Mouse (Mus musculus) adrenal gland, adult (tissue): ENCODE measurements at regions not wholly inside any gene's neighbourhood (a gene's known extent, or its start where the extent isn't known, plus 50 kb on each side); places are given as distances from the start of the nearest gene placed in this dataset.
A peak's percentile ranks its signal among the peaks of the same experiment; 100 is the strongest.
"Not testable (repeated sequence)": the region's sequence is repeated elsewhere in the genome, so short reads cannot be mapped to it uniquely, and the experiment has no call there.

Experiments used
- DNase-seq, 2 experiments: peaks; one replicate each; pipeline ENCODE4 v3.0.0; 2022 to 2023; ENCODE audit warnings: low spot score in 1 of 2; ENCODE audit not compliant: inconsistent age in 2 of 2

- no peak for DNase-seq
Observed at GRCm38 (mm10) chr11:9932360-9933265, 740.9 kb downstream of the Abca13 start.

- no peak for DNase-seq
Observed at GRCm38 (mm10) chr11:9962696-9963202, 771.0 kb downstream of the Abca13 start.

GRCm38 (mm10) chr11:9982974-9983373 is 791.2 kb downstream of the Abca13 start:
- no peak for DNase-seq

GRCm38 (mm10) chr11:9994601-9995166 is 802.9 kb downstream of the Abca13 start:
- no peak for DNase-seq

GRCm38 (mm10) chr11:9995356-9995755 is 803.6 kb downstream of the Abca13 start:
- no peak for DNase-seq

GRCm38 (mm10) chr11:9997532-9998138 is 805.9 kb downstream of the Abca13 start:
- peak; percentile 23 to 85 for DNase-seq

- DNase-seq: no peak
Observed at GRCm38 (mm10) chr11:10002170-10002569, 810.4 kb downstream of the Abca13 start.

DNA sequence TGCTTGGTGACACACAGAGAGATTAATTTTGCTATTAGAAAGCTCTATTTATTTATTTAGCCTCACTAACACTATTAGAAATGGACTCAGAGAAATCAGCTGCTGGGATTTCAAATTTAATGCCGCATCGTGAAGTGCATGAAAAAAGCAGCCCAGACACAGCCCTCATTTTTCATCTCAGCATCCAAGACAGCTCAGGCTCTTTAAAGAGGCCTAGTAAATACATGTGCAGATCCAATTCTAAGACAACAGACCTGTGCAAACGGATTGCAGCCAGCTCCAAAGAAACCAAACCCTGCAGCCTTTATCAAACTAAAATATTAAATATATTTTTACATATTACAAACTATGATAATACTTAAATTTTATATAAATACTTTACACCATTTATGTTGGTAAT is 815.1 kb downstream of the Abca13 start:
- no peak for DNase-seq

- no peak for DNase-seq
Observed at GRCm38 (mm10) chr11:10046593-10046992, 854.9 kb downstream of the Abca13 start.

DNA sequence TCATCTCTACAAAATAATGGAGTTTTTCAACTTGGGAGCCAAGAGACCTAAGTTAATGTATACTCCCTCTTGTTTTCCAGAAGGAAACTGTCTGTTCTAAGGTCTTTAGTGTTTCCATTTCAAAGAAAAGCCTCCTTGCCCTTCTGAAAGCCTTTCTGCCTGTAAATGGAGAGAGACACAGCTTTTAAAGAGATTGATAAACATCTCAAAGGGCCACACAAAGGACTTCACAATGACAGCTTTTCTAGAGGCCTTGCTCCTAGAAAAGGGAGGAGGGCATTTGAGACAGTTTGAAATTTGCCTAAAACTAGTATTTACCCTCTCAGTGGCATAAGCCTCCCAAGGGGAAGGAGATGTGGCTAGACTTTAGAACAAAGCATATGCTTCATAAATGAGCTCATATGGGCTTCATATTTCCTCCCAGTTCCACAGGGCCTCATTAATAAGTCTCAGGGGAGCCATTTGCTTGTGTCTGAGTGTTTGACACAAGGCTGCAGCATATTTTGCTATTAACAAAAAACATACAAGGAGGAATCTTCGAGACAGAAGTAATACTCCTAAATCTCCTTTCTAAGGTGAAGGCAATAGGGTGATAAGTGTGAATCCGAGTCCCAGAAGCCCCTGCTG is 860.0 kb downstream of the Abca13 start:
- no peak for DNase-seq

DNA sequence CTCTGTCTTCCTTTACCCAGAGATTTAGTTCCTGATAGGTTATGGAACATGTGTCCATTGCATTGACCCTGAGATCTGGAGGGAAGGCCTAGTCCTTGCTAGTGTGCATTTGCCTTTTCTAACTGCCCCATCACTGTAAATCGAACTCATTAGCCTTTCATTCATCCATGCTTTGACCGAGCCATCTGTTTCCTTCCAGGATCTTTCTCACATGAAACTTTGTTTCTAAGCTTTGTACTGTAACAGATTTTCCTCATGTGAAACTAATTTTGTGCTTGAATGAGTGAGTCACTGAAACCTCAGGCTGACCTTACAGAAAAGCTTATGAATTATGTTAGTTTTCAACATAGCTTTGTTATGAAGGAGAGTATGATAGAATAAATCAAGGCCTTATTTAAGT is 880.1 kb downstream of the Abca13 start:
- peak in 1 of 2 experiments; percentile 57 for DNase-seq

DNA sequence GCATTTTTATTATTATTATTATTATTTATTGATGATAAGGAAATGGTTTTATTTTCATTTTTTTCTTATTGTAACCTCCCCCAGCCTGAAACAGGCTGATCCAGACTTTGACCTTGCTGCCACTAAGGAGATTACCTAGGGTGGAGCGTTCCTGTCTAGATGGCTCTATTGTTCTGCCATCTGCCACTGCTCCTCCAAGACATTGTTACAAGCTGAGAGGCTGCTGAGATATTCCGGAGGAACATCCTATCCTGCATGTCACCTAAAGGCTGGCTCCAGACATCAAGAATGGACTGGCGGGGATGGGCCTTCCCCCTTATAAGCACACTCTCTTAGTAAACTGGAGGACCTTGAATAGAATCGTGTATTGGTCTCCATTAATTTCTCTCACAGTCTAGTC is 896.2 kb downstream of the Abca13 start:
- DNase-seq: no peak

DNA sequence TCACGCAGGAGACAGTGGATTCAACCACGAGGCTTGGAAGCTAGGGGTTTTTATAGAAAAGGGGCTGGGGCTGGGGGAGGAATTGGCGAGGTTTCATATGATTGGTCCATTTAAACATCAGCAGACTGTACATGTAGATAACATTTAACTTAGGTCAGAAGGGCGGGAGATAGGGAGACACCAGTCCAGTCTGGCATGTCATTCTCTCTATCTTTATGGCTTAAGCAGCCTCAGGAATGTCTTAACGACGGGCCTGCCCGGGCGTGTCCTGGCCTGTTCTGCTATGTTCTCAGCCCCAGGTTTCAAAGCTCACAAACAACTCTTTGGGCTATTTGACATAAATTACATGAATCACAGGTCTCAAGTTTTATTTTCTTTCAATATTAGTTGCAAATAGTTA is 910.6 kb downstream of the Abca13 start:
- not testable (repeated sequence) for DNase-seq

GRCm38 (mm10) chr11:10105077-10105476 is 913.3 kb downstream of the Abca13 start:
- DNase-seq: no peak

DNA sequence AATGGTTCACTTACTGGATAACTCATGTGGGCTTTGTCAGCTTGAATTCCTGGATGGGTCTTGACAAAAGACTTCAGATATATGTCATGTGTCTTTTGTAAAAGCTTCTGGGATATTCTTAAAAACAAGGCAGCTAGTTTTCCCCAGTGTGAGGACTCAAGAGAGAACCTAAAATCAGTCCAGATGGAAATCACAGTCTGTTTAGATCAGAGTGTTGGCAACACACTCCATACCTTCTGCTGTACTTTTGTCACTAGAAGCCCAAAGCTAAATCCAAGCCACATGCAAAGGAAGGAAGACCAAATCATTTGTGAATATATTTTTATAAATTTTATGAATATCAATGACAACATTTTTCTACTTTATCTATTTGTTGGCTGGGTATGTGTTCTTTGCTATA is 950.4 kb downstream of the Abca13 start:
- DNase-seq: no peak

DNA sequence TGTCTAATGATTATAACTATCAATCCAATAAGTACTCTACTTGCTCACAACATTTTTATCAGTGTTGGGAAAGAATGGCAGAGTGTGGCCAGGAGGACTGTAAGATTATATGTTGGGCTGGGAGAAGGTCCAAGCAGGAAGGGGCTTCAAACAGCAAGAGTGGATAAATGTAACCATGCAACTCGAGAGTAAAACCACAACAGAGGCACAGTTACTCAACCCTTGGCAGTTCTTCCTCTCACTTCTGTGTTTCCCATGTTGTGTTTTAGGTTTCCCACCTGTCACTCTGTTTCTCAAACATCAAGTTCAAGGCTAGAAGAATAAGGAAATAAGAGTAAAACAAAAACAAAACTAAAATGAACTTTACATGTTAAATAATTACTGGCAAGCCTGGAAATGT is 957.4 kb downstream of the Abca13 start:
- no peak for DNase-seq

- DNase-seq: no peak
Observed at GRCm38 (mm10) chr11:10153836-10154235, 960.2 kb upstream of the Vwc2 start.

- DNase-seq: no peak
Observed at GRCm38 (mm10) chr11:10193738-10194137, 920.3 kb upstream of the Vwc2 start.

DNA sequence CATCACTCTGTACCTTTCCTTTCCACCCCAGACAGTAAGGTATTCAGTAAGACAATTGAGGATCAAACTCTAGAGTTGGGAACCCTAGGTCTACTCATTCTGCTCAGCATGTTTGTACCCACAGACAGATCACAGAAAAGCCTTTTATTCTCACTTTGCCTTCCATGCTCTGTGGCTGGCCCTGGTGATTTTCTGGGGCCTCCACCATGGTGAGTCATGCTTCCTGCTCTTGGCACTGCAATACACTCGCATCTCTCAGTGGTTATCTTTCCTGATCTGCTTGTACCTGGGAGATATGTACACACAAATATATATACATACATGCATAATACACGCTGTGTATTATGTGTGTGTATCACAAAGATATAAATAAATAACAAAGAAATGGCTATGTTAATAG is 919.2 kb upstream of the Vwc2 start:
- no peak for DNase-seq

GRCm38 (mm10) chr11:10201021-10201420 is 913.0 kb upstream of the Vwc2 start:
- peak in 1 of 2 experiments; percentile 23 for DNase-seq

DNA sequence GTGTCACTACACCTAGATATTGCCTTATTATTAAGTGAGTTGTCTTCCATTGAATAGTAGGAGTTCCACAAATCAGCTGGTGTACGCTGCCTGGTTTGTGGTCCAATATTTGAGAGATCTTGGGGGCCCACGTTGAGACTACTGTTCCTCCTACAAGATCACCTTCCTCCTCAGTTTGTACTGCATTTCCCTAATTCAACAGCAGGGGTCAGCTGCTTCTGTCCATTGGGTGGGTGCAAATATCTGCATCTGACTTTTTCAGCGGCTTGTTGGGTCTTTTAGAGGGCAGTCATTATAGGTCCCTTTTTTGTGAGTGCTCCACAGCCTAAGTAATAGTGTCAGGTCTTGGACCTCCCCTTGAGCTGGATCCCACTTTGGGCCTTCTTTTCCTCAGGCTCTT is 908.8 kb upstream of the Vwc2 start:
- no peak for DNase-seq
